Mouse (Mus musculus) CH12.LX (cell line): Measurements from ENCODE around the gene Gm20388. TPM values are rescaled to one million over a fixed set of nuclear protein-coding genes. Genes with fewer than 3 reads are reported as not detected.

Experiments used
- DNase-seq: peaks from one replicate; pipeline ENCODE4 v3.0.0-alpha.2; 2013; ENCODE audit errors: extremely low read depth
- H3K27ac ChIP-seq: 2 replicates; pipeline ENCODE4 v1.5.1; 2012; ENCODE audit warnings: low read depth, mild to moderate bottlenecking, control low read depth, moderate library complexity; ENCODE audit not compliant: insufficient read depth
- H3K27me3 ChIP-seq: replicated peaks from 2 replicates; pipeline ENCODE3; 2012; ENCODE audit warnings: inconsistent platforms
- H3K36me3 ChIP-seq, 2 experiments: replicated peaks in 1 of 2; 2 replicates each; pipeline versions ENCODE3 to v1.6.1; 2012; ENCODE audit warnings: inconsistent platforms in 1 of 2, low read length in 1 of 2, mild to moderate bottlenecking in 1 of 2, mixed read lengths in 1 of 2, moderate library complexity in 1 of 2; ENCODE audit not compliant: control insufficient read depth in 1 of 2, insufficient read depth in 1 of 2
- H3K4me1 ChIP-seq, 2 experiments: 2 replicates each; pipeline ENCODE4 v1.6.1; 2012; ENCODE audit warnings: inconsistent platforms in 1 of 2, moderate library complexity in 1 of 2; ENCODE audit not compliant: insufficient read depth in 2 of 2, control insufficient read depth in 1 of 2
- H3K4me2 ChIP-seq: 2 replicates; pipeline ENCODE4 v1.6.1; 2012; ENCODE audit warnings: low read depth, mild to moderate bottlenecking, control low read depth; ENCODE audit not compliant: poor library complexity, insufficient read depth, severe bottlenecking
- H3K4me3 ChIP-seq, 3 experiments: fragments of 150-350 bp in 1 of 3; sonication (generic) in 1 of 3; replicated peaks in 1 of 3; 2 replicates each; pipeline versions ENCODE3 to v1.5.1; 2011 to 2012; ENCODE audit warnings: low read depth in 2 of 3, low read length in 2 of 3, mild to moderate bottlenecking in 2 of 3, moderate library complexity in 2 of 3, control low read depth in 1 of 3, improper control_type of control experiment in 1 of 3, inconsistent platforms in 1 of 3, mixed read lengths in 1 of 3; ENCODE audit not compliant: poor library complexity in 1 of 3
- H3K79me2 ChIP-seq: replicated peaks from 2 replicates; pipeline ENCODE4 v1.6.1; 2012; ENCODE audit warnings: mild to moderate bottlenecking, moderate library complexity; ENCODE audit not compliant: control insufficient read depth, poor library complexity, insufficient read depth, severe bottlenecking; ENCODE audit errors: extremely low read depth
- H3K9ac ChIP-seq: 2 replicates; pipeline ENCODE4 v1.6.1; 2012; ENCODE audit warnings: low read depth, mild to moderate bottlenecking, control low read depth, moderate library complexity; ENCODE audit not compliant: insufficient read depth
- H3K9me3 ChIP-seq: replicated peaks from 2 replicates; pipeline ENCODE3; 2012; ENCODE audit warnings: low read length, inconsistent platforms, mixed read lengths
- BHLHE40 ChIP-seq: IDR thresholded peaks from 2 replicates; pipeline ENCODE4 v1.6.1; 2011; ENCODE audit warnings: mild to moderate bottlenecking, low read depth, low read length, improper control_type of control experiment
- CHD2 ChIP-seq: IDR thresholded peaks from 2 replicates; pipeline ENCODE4 v1.6.1; 2011; ENCODE audit warnings: low read length, improper control_type of control experiment
- E2F4 ChIP-seq: IDR thresholded peaks from 2 replicates; pipeline ENCODE4 v1.6.1; 2011; ENCODE audit warnings: low read depth, low read length, improper control_type of control experiment; ENCODE audit not compliant: insufficient replicate concordance
- ETS1 ChIP-seq: conservative IDR thresholded peaks from 2 replicates; pipeline ENCODE4 v1.6.1; 2012; ENCODE audit warnings: low read depth, mild to moderate bottlenecking, inconsistent platforms, low read length, improper control_type of control experiment, moderate library complexity
- GABPA ChIP-seq: IDR thresholded peaks from 2 replicates; pipeline ENCODE4 v1.6.1; 2012; ENCODE audit warnings: low read depth, low read length, improper control_type of control experiment, inconsistent platforms; ENCODE audit not compliant: insufficient replicate concordance
- IRF4 ChIP-seq: IDR thresholded peaks from 2 replicates; pipeline ENCODE4 v1.6.1; 2014; ENCODE audit warnings: low read depth, mild to moderate bottlenecking, inconsistent platforms, low read length, improper control_type of control experiment
- JUND ChIP-seq: conservative IDR thresholded peaks from 2 replicates; pipeline ENCODE4 v1.6.1; 2011; ENCODE audit warnings: low read depth, low read length, improper control_type of control experiment
- KAT2A ChIP-seq: IDR thresholded peaks from 2 replicates; pipeline ENCODE4 v1.6.1; 2012; ENCODE audit warnings: low read length, improper control_type of control experiment, inconsistent platforms; ENCODE audit not compliant: insufficient replicate concordance
- MEF2A ChIP-seq: IDR thresholded peaks from 2 replicates; pipeline ENCODE4 v1.6.1; 2014; ENCODE audit warnings: low read depth, mild to moderate bottlenecking, inconsistent platforms, low read length, improper control_type of control experiment, borderline replicate concordance
- MXI1 ChIP-seq: IDR thresholded peaks from 2 replicates; pipeline ENCODE4 v1.6.1; 2011; ENCODE audit warnings: mild to moderate bottlenecking, low read depth, low read length, improper control_type of control experiment
- PAX5 ChIP-seq: IDR thresholded peaks from 2 replicates; pipeline ENCODE4 v1.6.1; 2012; ENCODE audit warnings: low read length, inconsistent platforms, mixed read lengths
- SMC3 ChIP-seq: IDR thresholded peaks from 2 replicates; pipeline ENCODE4 v1.6.1; 2011; ENCODE audit warnings: low read depth, low read length, improper control_type of control experiment
- UBTF ChIP-seq: IDR thresholded peaks from 2 replicates; pipeline ENCODE4 v1.6.1; 2012; ENCODE audit warnings: low read depth, mild to moderate bottlenecking, inconsistent platforms, low read length, improper control_type of control experiment, moderate library complexity
- USF1 ChIP-seq: IDR thresholded peaks from 2 replicates; pipeline ENCODE4 v1.6.1; 2014; ENCODE audit warnings: low read depth, mild to moderate bottlenecking, inconsistent platforms, low read length, improper control_type of control experiment
- USF2 ChIP-seq: conservative IDR thresholded peaks from 2 replicates; pipeline ENCODE4 v1.6.1; 2011; ENCODE audit warnings: low read depth, low read length, improper control_type of control experiment
- ZKSCAN1 ChIP-seq: IDR thresholded peaks from 2 replicates; pipeline ENCODE4 v1.6.1; 2012; ENCODE audit warnings: low read depth, inconsistent platforms, low read length, improper control_type of control experiment, borderline replicate concordance
- ZMIZ1 ChIP-seq: IDR thresholded peaks from 2 replicates; pipeline ENCODE4 v1.6.1; 2012; ENCODE audit warnings: low read depth, mild to moderate bottlenecking, inconsistent platforms, low read length, improper control_type of control experiment
- ZNF384 ChIP-seq: IDR thresholded peaks from 2 replicates; pipeline ENCODE4 v1.6.1; 2012; ENCODE audit warnings: low read depth, low read length, improper control_type of control experiment, inconsistent platforms
- dilution Hi-C: fragments of 300-500 bp; cut with MboI; formaldehyde crosslinking; loops from 2 replicates; pipeline ENCODE4 v1.14.3; 2020; ENCODE audit warnings: low sequenced_read_pairs; ENCODE audit not compliant: extremely low pct_unique_long_range_greater_than_20kb, extremely low pct_ligation_motif_present
- in situ Hi-C: fragments of 300-500 bp; cut with MboI; formaldehyde crosslinking; loops from 3 replicates; pipeline ENCODE4 v1.14.3; 2019; ENCODE audit warnings: low sequenced_read_pairs, low pct_ligation_motif_present, low pct_unique_long_range_greater_than_20kb, mixed read lengths
- polyA plus RNA-seq: library from polyadenylated mRNA; unstranded; fragments of >175 nt; gene quantifications from 2 replicates; pipeline ENCODE4 v1.2.1, GENCODE M21; 2012; ENCODE audit warnings: low read depth; ENCODE audit not compliant: insufficient read length
- total RNA-seq, 2 experiments: library from RNA; depleted of rRNA; stranded (reverse); fragments of 300-350 nt in 1 of 2; fragments of >200 nt in 1 of 2; gene quantifications; 2 replicates each; pipeline ENCODE4 v1.2.3; 2012 to 2014

Gene Gm20388
- total and polyA plus RNA-seq, 3 experiments, result 14.8 to 26.3 (median 22.2) TPM

DNA sequence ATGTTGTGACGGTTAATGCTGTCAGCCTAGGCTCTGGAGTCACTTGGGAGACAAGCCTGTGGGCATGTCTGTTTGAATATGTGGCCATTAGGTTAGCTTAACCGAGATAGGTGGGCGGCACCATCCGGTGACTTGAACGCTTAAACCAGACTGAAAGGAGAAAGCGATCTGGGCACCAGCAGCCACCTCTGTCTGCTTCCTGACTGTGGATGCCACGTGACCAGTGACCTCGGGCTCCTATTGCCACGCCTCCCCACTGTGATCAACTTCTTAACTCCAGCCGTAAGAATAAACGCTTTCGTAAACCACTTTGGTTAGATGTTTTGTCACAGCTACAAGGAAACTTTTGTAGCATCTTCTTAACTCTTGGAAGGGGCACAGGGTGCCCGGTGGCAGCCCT is 2158.0 kb downstream of the Gm20388 start:
- Histone ChIP-seq H3K9ac (no peak overlapping the region), H3K4me3 (no peak overlapping the region), H3K36me3 (no peaks in the 10 kb centered on the region), H3K4me2 (no peak overlapping the region), H3K79me2 (no peaks in the 10 kb centered on the region), H3K27me3 (peaks cover 65% of the 10 kb centered on the region), H3K4me1 (peaks cover 16% of the 10 kb centered on the region in 2 experiments), H3K27ac (no peak overlapping the region), H3K9me3 (no peaks in the 10 kb centered on the region)
- TF ChIP-seq BHLHE40 (0 out of 2 replicates have a peak, but pooled peaks have one; percentile 5), ZNF384 (no peak), USF2 (peak; percentile 21; the same call in 1 of the 2 replicates), USF1 (peak; percentile 50; the same call in 1 of the 2 replicates)
- dilution Hi-C loops (no loop called here), in situ Hi-C loops (no loop called here)
- no peak for DNase-seq

- in situ Hi-C loops, result no loop called here
- no peaks in the 10 kb centered on the region for H3K9me3 ChIP-seq
- TF ChIP-seq E2F4 (no peak), JUND (no peak), USF1 (no peak), SMC3 (no peak), MXI1 (no peak), ZMIZ1 (no peak), ETS1 (no peak), KAT2A (no peak), ZKSCAN1 (no peak), PAX5 (no peak), CHD2 (no peak), UBTF (no peak)
- no peak for DNase-seq
- no peaks in the 10 kb centered on the region for H3K79me2 ChIP-seq
- dilution Hi-C loops, result no loop called here
- no peak overlapping the region for H3K4me3 ChIP-seq
- peaks cover 72% of the 10 kb centered on the region for H3K27me3 ChIP-seq
- no peaks in the 10 kb centered on the region for H3K36me3 ChIP-seq
- H3K9ac ChIP-seq, result no peak overlapping the region
- no peak overlapping the region for H3K27ac ChIP-seq
- H3K4me1 ChIP-seq, result peaks cover 16% of the 10 kb centered on the region in 2 experiments
- no peak overlapping the region for H3K4me2 ChIP-seq
Measured at GRCm38 (mm10) chr8:122069281-122069680, 2158.6 kb downstream of the Gm20388 start.

DNA sequence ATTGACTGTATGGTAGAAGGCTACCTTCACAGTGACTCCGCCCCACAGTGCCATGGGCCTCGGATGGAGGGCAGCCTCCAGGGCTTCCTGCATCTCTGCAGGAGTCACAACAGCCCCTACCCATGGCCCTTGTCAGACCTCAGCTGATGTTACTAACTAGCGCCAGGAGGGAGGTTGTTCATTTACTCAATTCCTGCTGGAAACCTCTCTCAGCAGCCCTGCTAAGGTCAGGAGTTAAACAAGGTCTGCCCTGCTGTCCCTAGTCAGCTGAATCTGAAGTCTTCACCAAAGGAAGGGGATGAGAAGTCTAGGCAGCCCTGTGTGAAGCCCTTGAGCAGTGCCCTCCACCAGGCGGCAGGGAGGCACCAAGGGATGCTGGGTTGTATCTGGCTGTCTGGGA is 2160.6 kb downstream of the Gm20388 start:
- H3K27ac ChIP-seq, result no peak overlapping the region
- DNase-seq, result no peak
- no peaks in the 10 kb centered on the region for H3K79me2 ChIP-seq
- H3K9ac ChIP-seq, result no peak overlapping the region
- H3K9me3 ChIP-seq, result no peaks in the 10 kb centered on the region
- dilution Hi-C loops, result no loop called here
- no peak overlapping the region for H3K4me3 ChIP-seq
- H3K36me3 ChIP-seq, result no peaks in the 10 kb centered on the region
- H3K4me1 ChIP-seq, result peaks cover 7% of the 10 kb centered on the region in 2 experiments
- H3K4me2 ChIP-seq, result no peak overlapping the region
- H3K27me3 ChIP-seq, result peaks cover 87% of the 10 kb centered on the region
- in situ Hi-C loops, result no loop called here
- no peak for TF ChIP-seq E2F4
- TF ChIP-seq IRF4, result no peak
- TF ChIP-seq ZKSCAN1, result no peak
- TF ChIP-seq SMC3, result no peak
- no peak for TF ChIP-seq GABPA
- TF ChIP-seq MEF2A, result no peak
